Mouse (Mus musculus): ENCODE results near the gene Bmper.

Bmper gene

DNA sequence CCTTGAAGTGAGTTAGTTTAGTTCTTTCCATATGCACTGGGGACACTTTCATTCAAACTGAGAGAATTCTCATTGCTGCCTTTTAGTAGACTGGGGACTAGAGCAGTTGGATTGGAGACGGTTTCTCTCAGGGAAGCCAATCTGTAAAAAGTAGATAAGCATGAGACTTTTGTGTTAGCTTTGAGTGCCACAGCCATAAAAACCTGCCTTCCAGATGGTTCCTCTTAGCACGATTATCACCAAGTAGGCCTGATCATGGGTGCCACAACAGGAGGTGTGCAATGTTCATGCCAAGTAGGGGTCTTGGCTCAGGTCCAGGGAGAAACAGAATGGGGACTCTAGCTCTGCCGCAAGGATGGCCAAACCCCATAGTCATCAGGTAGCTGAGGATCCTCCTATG is 210.4 kb downstream of the Bmper start:
- no peak for DNase-seq (ENCODE audit: low spot score in 2 of 2)

DNA sequence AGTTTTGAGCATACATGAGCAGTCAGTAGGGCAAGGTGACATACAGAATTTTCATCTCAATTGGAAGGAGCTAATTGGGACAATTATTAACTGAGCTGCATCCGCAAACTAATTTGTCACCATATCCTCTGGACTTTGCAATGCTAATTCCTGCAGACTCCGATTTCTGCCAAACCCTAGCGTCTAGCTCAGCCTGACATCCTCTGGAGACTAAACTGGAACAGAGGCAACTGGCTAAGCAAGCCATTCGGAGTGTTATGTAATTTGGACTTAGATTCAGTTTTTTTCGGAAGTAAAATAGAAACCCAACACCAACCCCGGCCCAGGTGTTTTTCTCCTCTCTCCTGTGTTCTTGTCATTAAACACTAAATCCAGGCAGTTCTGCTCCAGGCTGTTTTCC is 213.9 kb downstream of the Bmper start:
- no peak for DNase-seq (ENCODE audit: low spot score in 2 of 2)

DNA sequence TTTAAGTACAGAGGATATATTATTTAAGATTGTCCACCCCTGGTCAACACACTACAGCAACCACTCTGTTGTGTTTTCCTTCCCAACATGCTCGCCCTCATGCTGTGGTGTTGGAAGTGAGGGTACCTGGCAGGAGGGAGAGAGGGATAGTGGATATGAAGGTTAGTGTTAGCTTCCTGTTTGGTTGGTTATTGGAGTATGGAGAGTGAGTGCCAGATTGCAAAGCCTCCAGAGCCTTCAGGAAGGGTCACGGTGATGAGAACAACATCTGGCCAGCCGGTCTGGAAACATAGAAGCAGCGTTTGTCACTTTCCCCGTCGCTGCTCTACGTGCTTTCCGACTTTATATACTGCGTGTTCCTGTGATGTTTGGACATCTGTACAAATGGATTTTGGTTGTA is 215.8 kb downstream of the Bmper start:
- DNase-seq (ENCODE audit: low spot score in 2 of 2) = no peak

DNA sequence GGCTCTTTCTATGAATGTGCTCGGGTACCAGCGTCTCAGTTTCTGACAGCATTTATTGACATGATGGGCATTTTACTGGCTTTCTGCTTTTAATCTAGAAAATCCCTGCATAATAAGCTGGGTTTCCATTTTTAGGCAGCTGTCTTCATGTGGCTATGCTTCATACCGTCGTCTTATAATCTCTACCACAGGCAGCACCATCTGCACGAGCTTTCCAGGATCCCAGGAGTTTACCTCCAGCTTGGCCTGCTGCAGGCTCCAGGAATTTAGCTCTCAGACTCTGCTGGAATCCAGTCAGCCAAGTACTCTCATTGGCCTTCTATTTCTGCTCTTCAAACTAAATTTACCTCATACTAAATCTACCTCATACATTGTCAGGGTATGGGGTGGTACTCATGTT is 219.3 kb downstream of the Bmper start:
- DNase-seq (ENCODE audit: low spot score in 2 of 2) = no peak

DNA sequence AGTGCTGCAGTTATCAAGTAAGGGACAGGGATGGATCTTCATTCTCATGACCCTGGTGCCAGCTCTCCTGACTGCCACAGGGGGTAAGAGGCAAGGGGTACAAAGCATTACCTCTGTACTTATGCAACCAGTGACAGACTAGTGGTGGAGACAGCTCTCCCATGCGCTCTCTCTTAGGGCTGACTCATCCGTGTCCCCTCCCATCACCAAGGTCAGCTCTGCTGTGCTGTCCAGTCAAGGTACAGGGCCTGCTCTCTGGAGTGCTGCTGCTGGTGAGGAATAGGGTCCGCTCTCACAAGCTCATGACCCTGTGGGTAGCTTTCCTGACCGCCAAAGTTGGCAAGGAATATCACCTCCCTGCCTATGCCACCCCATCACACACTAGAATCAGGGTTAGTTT is 222.1 kb downstream of the Bmper start:
- no peak for DNase-seq (ENCODE audit: low spot score in 2 of 2)

DNA sequence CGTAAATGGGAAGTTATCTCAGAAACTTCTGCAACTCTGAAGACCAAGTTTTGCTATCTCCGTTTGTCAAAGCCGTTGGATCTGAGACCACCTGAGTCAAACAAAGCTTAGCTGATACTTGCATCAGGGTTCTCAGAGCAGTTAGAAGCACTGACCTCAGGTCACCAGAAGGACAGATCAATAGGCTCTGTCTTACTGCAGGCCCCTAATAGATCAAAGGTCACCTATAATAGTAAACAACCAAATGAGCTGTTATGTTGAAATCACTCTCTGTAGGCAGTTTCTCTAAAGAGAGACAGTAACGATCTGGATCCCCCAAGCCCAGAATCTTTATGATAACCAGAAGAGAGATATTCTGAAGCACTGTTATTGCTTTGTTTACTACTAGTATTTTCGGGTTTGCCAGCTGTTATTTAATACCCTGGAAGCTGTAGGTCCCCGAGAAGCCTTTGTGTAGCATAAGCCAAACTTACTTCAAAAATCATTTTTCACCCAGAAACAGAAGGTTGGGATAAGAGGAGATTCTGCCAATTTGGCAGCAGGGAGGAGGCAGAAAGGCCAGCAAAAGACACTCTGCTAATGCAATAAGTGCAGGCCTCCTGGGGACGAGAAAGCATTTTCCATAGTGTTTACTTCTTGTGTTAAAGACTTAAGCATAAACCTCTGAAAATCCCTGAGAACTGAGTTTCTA is 224.5 kb downstream of the Bmper start:
- no peak for DNase-seq (ENCODE audit: low spot score in 2 of 2)

DNA sequence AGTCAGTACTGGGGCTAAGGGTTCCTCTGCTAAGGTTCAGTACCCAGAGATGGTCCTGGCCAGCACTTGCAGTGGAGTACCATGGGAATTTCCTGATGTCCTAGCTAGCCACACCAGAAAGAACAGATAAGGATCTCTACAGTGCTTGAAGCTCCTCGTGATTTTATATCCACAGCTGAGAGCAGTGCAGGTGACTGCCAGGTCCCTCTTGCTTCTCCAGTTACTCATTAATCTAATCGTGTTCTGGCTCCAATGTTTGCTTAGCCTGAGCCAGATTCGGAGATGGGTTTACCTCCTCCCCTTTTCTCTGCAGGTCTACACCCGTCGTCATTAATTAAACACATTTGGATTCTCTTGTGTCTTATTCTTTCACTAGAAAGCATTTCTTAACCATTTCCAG is 230.4 kb downstream of the Bmper start:
- DNase-seq (ENCODE audit: low spot score in 2 of 2) = no peak

DNA sequence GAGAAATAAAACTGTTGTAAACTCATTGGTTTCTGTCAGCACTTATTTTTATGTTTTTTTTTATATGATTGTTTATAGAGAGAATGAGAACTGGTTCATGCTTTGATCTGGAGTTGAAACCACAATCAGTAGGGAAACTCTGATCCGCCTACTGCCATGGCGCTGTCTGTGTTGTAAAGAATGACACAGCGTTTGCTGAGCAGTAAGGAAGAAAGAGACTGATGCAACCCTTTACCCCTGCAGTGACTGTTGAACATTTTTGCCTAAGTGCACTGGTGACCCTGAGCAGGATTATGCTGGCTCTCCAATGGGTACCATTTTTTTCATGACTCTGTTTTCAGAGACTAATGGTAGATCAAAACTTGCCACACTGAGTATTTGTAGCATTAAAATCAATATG is 234.3 kb downstream of the Bmper start:
- no peak for DNase-seq (ENCODE audit: low spot score in 2 of 2)

DNA sequence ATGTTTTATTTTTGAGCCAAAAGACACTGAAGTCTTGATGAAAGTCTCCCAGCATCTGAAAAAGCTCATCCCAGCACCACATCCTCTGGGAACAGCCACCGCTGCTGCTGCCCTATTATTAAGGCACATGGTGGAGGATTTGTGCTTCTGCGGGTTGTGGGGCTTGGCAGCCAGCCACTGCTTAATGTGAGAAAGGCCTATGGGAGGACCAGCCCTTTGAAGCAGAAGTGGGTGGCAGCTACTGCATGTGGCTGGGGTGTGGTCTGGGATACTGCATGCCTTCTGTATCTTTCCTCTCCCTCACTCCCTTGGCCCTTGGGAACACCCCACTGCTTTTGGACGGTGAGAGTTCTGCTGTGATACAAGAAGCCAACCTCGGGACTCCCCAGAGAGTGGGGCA is 237.8 kb downstream of the Bmper start:
- DNase-seq (ENCODE audit: low spot score in 2 of 2) = no peak

DNA sequence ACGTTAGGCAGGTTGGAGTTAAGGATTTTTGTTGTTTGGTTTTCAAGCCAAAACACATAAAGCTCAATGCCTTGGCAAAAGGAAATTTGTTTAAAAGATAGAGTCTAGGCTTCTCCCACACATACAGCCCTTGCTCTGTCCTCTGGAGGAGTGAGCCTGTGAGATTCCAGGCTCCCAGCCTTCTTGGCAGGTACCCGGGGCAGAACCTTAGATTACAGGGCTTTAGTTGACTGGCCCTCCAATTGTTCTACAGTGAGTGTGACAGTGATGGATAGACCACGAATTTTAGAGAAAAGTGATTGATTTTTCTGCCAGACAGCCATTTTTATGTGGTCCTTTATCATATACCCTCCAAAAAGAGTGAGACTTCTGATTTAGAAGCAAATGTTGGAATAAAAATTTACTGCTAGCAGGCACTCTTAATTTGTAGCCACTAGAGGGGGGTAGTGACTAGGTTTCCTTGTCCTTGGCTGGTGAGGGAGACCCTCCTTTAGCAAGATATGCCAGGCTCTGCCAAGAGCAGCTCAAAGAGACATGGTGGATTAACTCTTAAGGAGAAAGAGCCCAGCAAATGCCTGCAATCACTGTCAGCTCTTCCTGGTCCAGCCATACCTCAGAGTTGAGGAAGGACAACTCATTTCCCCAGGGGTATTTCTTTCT is 240.2 kb downstream of the Bmper start:
- DNase-seq (ENCODE audit: low spot score in 2 of 2) = peak; percentile 12 to 31

DNA sequence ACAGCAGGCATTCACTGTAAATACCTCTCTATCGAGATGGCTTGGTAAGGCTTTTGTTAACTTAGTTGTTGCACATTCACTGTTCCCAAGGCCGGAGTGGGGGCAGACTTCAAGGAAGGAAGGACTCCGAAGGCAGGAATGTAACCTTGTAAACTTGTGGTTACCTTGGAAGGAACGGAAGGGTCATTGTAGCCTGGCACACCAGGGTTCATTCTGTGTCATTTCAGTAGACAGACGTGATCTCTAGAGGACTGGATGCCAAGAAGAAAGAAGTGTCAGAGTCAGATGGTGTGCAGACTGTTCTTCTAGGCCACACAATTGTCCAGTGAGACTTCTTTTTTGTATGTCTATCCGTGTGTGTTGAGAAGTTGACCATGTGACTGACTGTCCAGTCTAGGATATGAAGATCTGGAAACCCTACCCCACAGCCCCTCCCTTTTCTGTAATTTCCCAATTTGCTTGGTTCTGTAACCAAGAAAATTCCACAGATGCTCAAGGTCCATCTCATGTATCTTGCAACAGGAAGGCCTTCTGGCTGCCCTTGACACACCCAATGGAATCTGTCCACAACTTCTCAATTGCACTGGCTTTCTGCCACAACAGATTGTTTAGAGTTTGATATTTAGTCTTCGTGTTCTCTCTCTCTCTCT is 242.2 kb downstream of the Bmper start:
- DNase-seq (ENCODE audit: low spot score in 2 of 2) = no peak

DNA sequence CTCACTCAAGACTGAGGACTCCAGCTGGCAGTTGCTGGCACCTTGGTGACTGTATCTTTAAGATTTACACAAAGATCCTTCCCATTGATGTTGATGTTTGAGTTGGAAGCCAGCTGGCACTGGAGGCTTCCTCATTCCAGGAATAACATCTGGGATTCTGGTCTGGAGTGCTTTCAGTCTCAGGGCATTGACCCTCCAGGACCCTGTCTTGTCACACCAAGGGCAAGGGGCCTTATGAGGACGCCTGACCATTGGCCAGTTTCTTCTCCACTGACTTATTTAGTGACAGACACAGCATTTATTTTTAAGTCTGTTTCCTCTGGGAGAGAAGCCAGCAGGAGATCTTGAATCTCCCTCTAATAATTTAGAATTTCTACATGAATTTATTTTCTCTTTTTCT is 247.0 kb downstream of the Bmper start:
- no peak for DNase-seq (ENCODE audit: low spot score in 2 of 2)

DNA sequence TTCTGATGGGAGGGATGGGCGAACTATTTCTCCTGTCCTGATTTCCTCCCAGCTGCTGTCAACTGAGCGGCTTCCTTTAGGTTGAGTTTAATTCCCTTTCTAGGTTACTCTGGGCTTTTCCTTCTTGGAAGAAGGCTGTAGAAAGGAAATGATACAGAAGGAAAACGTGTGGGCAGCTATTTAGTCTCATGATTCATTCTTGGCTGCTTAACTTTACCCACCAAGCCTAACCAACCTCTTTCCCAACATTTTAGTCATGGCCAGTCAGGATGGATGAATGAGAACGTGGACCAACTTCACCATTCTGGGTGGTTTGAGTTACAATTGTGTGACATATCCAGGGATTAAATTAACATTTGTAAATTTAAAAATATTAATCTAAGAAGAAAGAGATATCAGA is 263.0 kb downstream of the Bmper start:
- DNase-seq (ENCODE audit: low spot score in 2 of 2) = no peak

DNA sequence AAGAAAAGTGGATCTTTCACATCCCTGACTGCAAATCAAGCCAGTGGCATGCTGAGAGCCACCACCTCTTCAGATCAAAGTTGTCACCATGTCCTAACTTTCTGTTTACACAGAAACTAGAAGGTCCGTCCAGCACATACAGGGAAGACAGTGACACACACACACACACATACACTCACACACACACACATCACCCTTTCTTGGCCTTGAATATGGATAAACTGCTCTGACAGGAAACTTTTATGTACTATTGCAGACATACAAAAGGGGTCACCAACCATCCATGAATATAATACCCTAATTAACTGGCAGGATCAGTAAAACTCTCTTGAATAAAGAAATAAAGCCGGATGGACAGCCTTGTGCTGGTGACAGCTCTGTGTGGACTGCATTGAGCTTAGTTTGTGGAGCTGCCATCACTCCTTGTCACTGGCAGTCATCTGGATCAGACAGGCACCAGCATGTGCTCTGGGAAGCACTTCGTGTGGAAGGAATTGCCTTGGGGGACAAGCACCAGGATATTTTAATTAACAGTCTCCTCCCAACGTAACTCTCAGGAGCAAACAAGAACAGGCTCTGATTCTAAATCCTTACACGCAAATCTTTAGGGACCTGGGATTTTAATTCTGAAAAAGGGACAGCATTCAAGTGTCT is 264.0 kb downstream of the Bmper start:
- no peak for DNase-seq (ENCODE audit: low spot score in 2 of 2)

DNA sequence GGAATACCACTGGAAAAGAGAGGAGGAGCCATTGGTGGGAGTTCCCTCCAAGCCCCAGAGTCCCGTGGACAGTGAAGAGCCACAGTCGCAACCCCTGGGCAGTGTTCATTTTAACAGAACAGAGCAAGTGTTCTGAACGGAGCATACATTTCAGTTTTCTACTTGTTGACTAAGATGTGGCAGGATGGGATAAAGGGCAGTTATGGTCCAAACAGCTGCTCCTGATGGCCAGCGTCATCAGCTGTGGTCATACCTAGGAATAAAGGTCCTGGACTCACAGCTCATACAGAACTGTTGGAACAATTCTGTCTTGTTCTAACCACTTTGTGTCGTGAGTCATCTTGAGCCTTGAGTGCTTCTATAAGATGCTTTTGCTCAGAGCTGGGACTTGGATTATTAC is 265.4 kb downstream of the Bmper start:
- no peak for DNase-seq (ENCODE audit: low spot score in 2 of 2)

DNA sequence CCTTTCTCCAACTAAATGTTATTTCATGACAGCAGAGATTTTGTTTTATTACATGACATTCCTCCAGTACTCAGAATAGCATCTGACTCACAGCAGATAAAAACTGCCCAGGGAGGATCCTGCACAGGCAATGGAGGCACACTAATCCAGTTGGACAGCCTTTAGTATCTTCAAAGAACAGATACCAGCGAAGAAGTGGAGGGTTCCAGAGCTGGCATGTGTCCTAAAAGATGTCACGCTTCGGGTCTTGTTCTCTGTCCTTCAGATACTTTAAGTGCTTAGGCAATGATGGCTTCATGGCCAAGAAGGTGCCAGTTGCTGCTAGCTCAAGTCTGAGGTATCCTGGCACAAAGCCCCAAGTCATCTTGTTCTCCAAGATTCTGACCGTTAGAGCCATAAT is 272.5 kb downstream of the Bmper start:
- DNase-seq (ENCODE audit: low spot score in 2 of 2) = peak; percentile 11 to 12

DNA sequence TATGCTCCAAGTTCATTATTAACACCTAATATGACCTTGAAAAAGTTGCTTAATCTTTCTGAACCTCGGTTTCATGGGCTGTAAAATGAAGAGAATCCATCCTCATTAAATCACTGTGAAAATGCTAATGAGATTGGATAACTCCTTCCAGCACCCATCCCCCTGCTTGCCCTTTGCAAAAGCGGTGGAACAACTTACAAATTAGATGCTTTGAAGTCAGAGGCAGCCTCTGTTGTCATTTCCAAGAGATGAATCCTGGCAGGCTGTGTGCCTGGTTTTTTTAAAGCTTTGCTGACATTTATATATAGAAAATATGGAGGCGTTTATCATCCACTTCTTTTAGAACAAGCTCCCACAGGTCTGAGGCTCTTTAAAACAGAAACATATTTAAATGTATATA is 274.8 kb downstream of the Bmper start:
- peak; percentile 49 to 55 for DNase-seq (ENCODE audit: low spot score in 2 of 2)

DNA sequence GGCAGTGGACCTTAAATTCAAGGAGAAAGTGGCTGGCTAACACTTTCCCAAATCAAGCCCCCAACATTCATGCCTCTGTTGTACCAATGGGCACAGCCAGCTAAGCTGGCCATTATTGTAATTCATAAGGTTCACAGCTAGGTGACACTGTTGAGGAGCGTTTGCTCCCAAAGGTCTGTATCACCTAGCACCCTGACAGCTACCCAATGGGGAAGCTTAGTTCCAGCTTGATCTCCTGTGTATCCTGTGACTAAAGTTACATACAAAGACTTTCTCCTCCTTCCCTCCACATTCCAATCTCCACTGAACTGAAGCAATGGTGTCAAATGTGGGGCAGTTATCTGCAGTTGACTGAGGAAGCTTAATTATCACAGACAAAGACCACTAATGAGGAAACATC is 311.0 kb downstream of the Bmper start:
- DNase-seq (ENCODE audit: low spot score in 2 of 2) = no peak
